Mouse (Mus musculus) retina, embryonic 14.5 days (tissue): ENCODE results near the gene Fam196a.

Experiments used
- DNase-seq: peaks from one replicate; pipeline ENCODE4 v3.0.0-alpha.2; 2015; ENCODE audit warnings: low spot score

Fam196a gene

GRCm38 (mm10) chr7:134840066-134840465, 98.2 kb downstream of the Fam196a start:
- no peak for DNase-seq
